Mouse (Mus musculus) ES-E14 (cell line): ENCODE measurements at regions not wholly inside any gene's neighbourhood (a gene's known extent, or its start where the extent isn't known, plus 50 kb on each side); places are given as distances from the start of the nearest gene placed in this dataset.

ENCODE experiments used
- DNase-seq: peaks from one replicate; pipeline ENCODE4 v3.0.0-alpha.2; 2013; ENCODE audit warnings: low read depth, low spot score
- H3K27ac ChIP-seq: 2 replicates; pipeline ENCODE4 v1.5.1; 2012; ENCODE audit warnings: low read depth, mild to moderate bottlenecking, low read length, moderate library complexity, mixed read lengths; ENCODE audit not compliant: poor library complexity, insufficient read depth, severe bottlenecking
- H3K36me3 ChIP-seq: 2 replicates; pipeline ENCODE4 v1.6.1; 2012; ENCODE audit warnings: mild to moderate bottlenecking, low read length, moderate library complexity, mixed read lengths; ENCODE audit not compliant: control insufficient read depth, poor library complexity, insufficient read depth, severe bottlenecking
- H3K4me1 ChIP-seq, 2 experiments: fragments of 150-350 bp in 1 of 2; sonication (generic) in 1 of 2; 2 replicates each; pipeline ENCODE4 v1.6.1; 2012; ENCODE audit warnings: low read length in 2 of 2, mild to moderate bottlenecking in 1 of 2, mixed read lengths in 1 of 2; ENCODE audit not compliant: control insufficient read depth in 2 of 2, insufficient read depth in 2 of 2, poor library complexity in 1 of 2
- H3K4me3 ChIP-seq, 2 experiments: fragments of 150-350 bp in 1 of 2; sonication (generic) in 1 of 2; 2 replicates each; pipeline ENCODE4 v1.5.1; 2012; ENCODE audit warnings: low read length in 2 of 2, low read depth in 1 of 2, mild to moderate bottlenecking in 1 of 2, mixed read lengths in 1 of 2; ENCODE audit not compliant: insufficient read depth in 1 of 2, poor library complexity in 1 of 2, severe bottlenecking in 1 of 2
- H3K9ac ChIP-seq: 2 replicates; pipeline ENCODE4 v1.6.1; 2012; ENCODE audit warnings: low read depth, mild to moderate bottlenecking, low read length, mixed read lengths; ENCODE audit not compliant: poor library complexity, insufficient read depth, severe bottlenecking
- H3K9me3 ChIP-seq: fragments of 150-350 bp; sonication (generic); 2 replicates; pipeline ENCODE4 v1.6.1; 2012; ENCODE audit warnings: low read depth, mild to moderate bottlenecking, low read length; ENCODE audit not compliant: control insufficient read depth, insufficient read depth
- CHD2 ChIP-seq: IDR thresholded peaks from 2 replicates; pipeline ENCODE4 v1.6.1; 2014; ENCODE audit warnings: mild to moderate bottlenecking, low read depth, low read length, inconsistent platforms
- HCFC1 ChIP-seq: IDR thresholded peaks from 2 replicates; pipeline ENCODE4 v1.6.1; 2012; ENCODE audit warnings: low read length, inconsistent platforms, borderline replicate concordance; ENCODE audit not compliant: insufficient read depth
- MAFK ChIP-seq: IDR thresholded peaks from 2 replicates; pipeline ENCODE4 v1.6.1; 2014; ENCODE audit warnings: mild to moderate bottlenecking, low read depth, low read length, inconsistent platforms; ENCODE audit not compliant: insufficient read depth
- ZC3H11A ChIP-seq: IDR thresholded peaks from 2 replicates; pipeline ENCODE4 v1.6.1; 2012; ENCODE audit warnings: low read depth, mild to moderate bottlenecking, inconsistent platforms, low read length, borderline replicate concordance
- ZNF384 ChIP-seq: IDR thresholded peaks from 2 replicates; pipeline ENCODE4 v1.6.1; 2012; ENCODE audit warnings: low read depth, low read length, inconsistent platforms
- in situ Hi-C, 2 experiments: fragments of 600-800 bp; cut with MboI; formaldehyde crosslinking; loops; one replicate each; pipeline ENCODE4 v1.15.1; 2025; ENCODE audit warnings: low sequenced_read_pairs in 2 of 2, inconsistent platforms in 1 of 2; ENCODE audit not compliant: unreplicated experiment in 2 of 2

DNA sequence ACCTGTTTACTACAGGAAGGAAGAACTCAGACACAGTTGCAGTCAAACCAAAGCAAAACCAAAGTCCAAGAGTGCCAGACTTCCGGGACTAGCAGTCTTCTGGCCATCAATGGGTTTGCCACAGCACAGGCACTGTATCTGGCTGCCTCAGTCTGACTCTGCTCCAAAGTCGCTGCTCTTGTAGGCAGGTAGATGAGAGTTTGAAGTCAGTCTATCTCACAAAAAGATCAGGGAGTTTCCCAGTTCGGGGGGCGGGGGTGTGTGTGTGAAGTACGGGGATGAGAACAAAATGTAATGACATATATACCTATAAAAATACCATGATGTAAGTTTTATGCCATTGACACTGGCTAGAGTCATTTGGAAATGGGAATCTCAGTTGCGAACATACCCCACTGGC, 58.6 kb upstream of the Ctla4 start:
- no peak for TF ChIP-seq ZNF384
- no peak for TF ChIP-seq MAFK
- TF ChIP-seq ZC3H11A, result no peak
- TF ChIP-seq CHD2, result no peak
- no peak for TF ChIP-seq HCFC1
- Histone ChIP-seq H3K4me1 (peaks cover under 1 to 5% of the 10 kb centered on the region in 2 experiments; a peak in 3 of 4 replicates), H3K36me3 (no peaks in the 10 kb centered on the region), H3K4me3 (no peak overlapping the region), H3K27ac (no peak overlapping the region), H3K9ac (no peak overlapping the region), H3K9me3 (no peaks in the 10 kb centered on the region)
- in situ Hi-C loops, result no loop called here
- DNase-seq, result no peak

DNA sequence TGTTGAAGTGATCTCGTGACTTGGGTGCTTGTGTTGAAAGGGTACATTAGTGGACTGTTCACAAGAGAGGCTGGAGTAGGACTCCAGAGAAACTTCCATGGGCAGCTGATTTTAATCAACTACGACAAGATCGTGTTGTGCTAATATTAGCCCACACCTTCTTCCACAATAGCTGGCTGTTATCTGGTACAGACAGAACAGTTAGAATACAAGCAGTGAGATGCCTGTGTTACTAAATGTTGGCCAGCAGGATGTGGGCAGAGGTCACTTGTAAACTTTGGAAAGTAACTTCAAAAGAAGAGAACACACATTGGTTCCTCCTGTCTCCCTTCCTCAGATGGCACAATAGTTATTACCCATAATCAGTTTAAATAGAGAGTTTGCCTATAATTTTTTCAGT, 57.0 kb upstream of the Ctla4 start:
- H3K36me3 ChIP-seq, result no peaks in the 10 kb centered on the region
- H3K4me1 ChIP-seq, result peaks cover 3 to 5% of the 10 kb centered on the region in 2 experiments; a peak in 3 of 4 replicates
- no peaks in the 10 kb centered on the region for H3K9me3 ChIP-seq
- H3K9ac ChIP-seq, result no peak overlapping the region
- H3K4me3 ChIP-seq, result no peak overlapping the region
- no peak for TF ChIP-seq HCFC1
- TF ChIP-seq CHD2, result no peak
- no peak for TF ChIP-seq ZNF384
- no peak for TF ChIP-seq MAFK
- no peak for TF ChIP-seq ZC3H11A
- DNase-seq, result no peak
- no peak overlapping the region for H3K27ac ChIP-seq
- in situ Hi-C loops, result no loop called here

DNA sequence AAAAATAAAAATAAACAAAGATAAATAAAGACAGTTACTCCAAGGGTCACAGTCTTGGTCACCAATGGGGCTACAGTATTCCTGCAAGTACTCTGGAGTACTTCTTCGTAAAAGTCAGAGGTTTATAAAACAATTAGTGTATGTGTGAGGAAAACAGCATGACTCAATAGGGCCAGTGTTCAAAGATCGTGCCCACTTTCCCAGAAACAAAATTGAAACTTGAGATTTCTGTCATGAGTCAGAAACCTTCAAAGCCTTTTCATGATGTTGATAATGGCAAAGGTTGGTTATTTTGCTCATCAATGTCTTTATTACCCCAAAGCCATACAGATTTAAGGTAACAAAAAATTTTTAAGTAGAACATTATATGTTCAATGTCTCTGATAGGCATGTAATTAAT, 53.1 kb upstream of the Ctla4 start:
- DNase-seq, result no peak
- Histone ChIP-seq H3K9ac (no peak overlapping the region), H3K27ac (no peak overlapping the region), H3K9me3 (no peaks in the 10 kb centered on the region), H3K4me3 (no peak overlapping the region), H3K36me3 (no peaks in the 10 kb centered on the region), H3K4me1 (peaks cover 4 to 5% of the 10 kb centered on the region in 2 experiments; a peak in 3 of 4 replicates)
- no peak for TF ChIP-seq MAFK
- TF ChIP-seq HCFC1, result no peak
- TF ChIP-seq ZNF384, result no peak
- no peak for TF ChIP-seq ZC3H11A
- no peak for TF ChIP-seq CHD2
- in situ Hi-C loops, result no loop called here
